Mouse (Mus musculus): ENCODE results near the gene Rtl10. TPM values are rescaled to one million over a fixed set of nuclear protein-coding genes. Genes with fewer than 3 reads are reported as not detected.

Rtl10 gene
- polyA plus RNA-seq, 1 experiment from 2014 or later = 3.4 TPM

DNA sequence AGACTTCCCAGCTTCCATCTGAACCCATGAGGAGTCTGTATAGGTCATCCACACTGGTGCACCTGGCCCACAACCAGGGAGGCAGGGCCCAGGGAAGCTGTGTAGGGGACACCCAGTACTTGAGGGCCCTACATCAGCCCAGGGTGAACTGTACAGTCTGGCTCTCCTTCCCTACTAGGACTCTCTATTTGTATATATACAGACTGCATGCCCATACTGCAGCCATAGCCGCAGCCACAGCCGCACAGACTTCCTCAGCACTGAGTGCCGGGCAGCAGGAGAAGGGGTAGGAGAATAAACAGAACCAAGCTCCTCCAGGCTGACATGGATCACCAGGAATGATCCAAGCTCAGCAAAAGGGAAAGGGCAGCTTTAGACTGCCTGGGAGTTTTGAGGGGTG is 37.9 kb upstream of the Rtl10 start:
- H3K4me1 ChIP-seq (ENCODE audit: control insufficient read depth, insufficient read depth, low read length) = peaks cover 17% of the 10 kb centered on the region
- no peak overlapping the region for H3K9ac ChIP-seq (replicated peaks; ENCODE audit: low read depth, low read length)
- WGBS = 89% methylated on average over 3 of the region's 3 CpGs
- ATAC-seq (ENCODE audit: low read depth) = no peak
- no peaks in the 10 kb centered on the region for H3K27me3 ChIP-seq (ENCODE audit: control insufficient read depth, insufficient read depth, low read length)
- no peak overlapping the region for H3K4me3 ChIP-seq (ENCODE audit: low read depth, low read length)
- no peak overlapping the region for H3K27ac ChIP-seq (ENCODE audit: low read depth, low read length)
- H3K36me3 ChIP-seq (ENCODE audit: control insufficient read depth, insufficient read depth, low read length) = no peaks in the 10 kb centered on the region
- H3K9me3 ChIP-seq (ENCODE audit: control insufficient read depth, low read length) = no peaks in the 10 kb centered on the region
- no peak overlapping the region for H3K4me2 ChIP-seq (ENCODE audit: low read depth, low read length)

DNA sequence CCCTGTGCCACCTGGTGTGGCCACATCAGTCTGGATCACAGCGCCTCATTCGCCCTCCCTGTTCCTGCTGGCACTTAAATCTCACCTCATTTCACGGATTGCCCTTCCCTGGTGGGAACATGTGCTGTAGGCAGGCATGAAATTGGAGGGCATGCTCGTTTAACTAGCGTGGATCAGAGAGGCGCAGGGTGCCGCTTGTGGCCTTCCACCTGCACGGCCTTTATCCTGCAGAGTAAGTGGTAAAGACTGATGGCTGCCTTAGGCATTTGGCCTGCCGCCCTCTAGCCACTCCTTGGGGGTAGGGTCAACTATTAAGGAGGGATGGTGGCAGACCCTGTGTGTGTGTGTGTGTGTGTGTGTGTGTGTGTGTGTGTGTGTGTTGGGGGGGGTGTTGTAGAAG is 36.7 kb upstream of the Rtl10 start:
- H3K4me1 ChIP-seq (ENCODE audit: control insufficient read depth, insufficient read depth, low read length) = peaks cover 17% of the 10 kb centered on the region
- H3K9me3 ChIP-seq (ENCODE audit: control insufficient read depth, low read length) = no peaks in the 10 kb centered on the region
- 39% methylated on average over 9 of the region's 9 CpGs for WGBS
- no peak for ATAC-seq (ENCODE audit: low read depth)
- H3K4me2 ChIP-seq (ENCODE audit: low read depth, low read length) = no peak overlapping the region
- H3K27me3 ChIP-seq (ENCODE audit: control insufficient read depth, insufficient read depth, low read length) = no peaks in the 10 kb centered on the region
- H3K4me3 ChIP-seq (ENCODE audit: low read depth, low read length) = no peak overlapping the region
- H3K27ac ChIP-seq (ENCODE audit: low read depth, low read length) = no peak overlapping the region
- H3K9ac ChIP-seq (replicated peaks; ENCODE audit: low read depth, low read length) = no peak overlapping the region
- no peaks in the 10 kb centered on the region for H3K36me3 ChIP-seq (ENCODE audit: control insufficient read depth, insufficient read depth, low read length)

DNA sequence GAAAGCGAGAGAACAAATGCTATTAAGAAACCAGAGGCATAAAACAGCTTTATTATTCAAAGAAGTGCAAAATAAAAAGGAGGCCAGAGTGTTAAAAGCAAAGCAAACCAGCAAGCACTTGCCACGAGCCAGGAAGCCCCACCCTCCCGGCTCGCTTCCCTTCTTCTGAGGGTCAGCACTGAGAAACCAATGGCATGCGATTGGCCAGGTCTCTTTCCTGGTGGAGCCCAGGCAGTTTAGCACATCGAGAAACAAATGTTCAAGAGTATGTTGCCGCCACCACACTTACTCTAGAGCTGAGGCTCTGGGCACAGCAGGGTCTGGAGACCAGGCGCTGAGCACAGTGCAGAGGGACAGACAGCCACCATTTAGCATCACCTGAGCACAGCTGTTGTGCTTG is 36.1 kb upstream of the Rtl10 start:
- Histone ChIP-seq H3K36me3 (ENCODE audit: control insufficient read depth, insufficient read depth, low read length) (no peaks in the 10 kb centered on the region), H3K4me3 (ENCODE audit: low read depth, low read length) (no peak overlapping the region), H3K9me3 (ENCODE audit: control insufficient read depth, low read length) (no peaks in the 10 kb centered on the region), H3K9ac (replicated peaks; ENCODE audit: low read depth, low read length) (no peak overlapping the region), H3K4me2 (ENCODE audit: low read depth, low read length) (no peak overlapping the region), H3K27me3 (ENCODE audit: control insufficient read depth, insufficient read depth, low read length) (no peaks in the 10 kb centered on the region), H3K27ac (ENCODE audit: low read depth, low read length) (no peak overlapping the region), H3K4me1 (ENCODE audit: control insufficient read depth, insufficient read depth, low read length) (peaks cover 17% of the 10 kb centered on the region)
- 50% methylated on average over 8 of the region's 8 CpGs for WGBS
- no peak for ATAC-seq (ENCODE audit: low read depth)

DNA sequence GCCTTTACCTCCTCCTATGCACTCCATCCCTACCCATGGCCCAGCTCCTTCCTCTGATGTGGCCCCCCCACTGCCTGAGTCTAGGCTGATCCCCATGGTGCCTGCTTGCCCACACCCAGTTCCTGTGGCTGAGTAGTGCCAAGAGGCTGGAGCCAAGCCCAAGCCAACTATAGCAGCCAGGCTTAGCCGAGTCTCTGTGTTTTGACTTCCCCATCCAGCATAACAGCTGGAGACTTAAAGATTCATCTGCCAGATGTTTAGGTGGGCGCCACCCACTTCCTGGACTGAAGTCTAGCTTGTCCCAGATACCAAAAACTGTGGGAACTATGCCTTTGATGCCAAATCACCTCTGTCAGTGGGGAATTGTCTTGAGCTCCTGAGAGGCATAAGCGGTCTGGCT is 34.4 kb upstream of the Rtl10 start:
- H3K36me3 ChIP-seq (ENCODE audit: control insufficient read depth, insufficient read depth, low read length) = peaks cover 3% of the 10 kb centered on the region; the same call in 1 of the 2 replicates
- no peak overlapping the region for H3K4me2 ChIP-seq (ENCODE audit: low read depth, low read length)
- no peak overlapping the region for H3K9ac ChIP-seq (replicated peaks; ENCODE audit: low read depth, low read length)
- no peak overlapping the region for H3K27ac ChIP-seq (ENCODE audit: low read depth, low read length)
- H3K9me3 ChIP-seq (ENCODE audit: control insufficient read depth, low read length) = no peaks in the 10 kb centered on the region
- 74% methylated on average over 3 of the region's 3 CpGs for WGBS
- no peaks in the 10 kb centered on the region for H3K27me3 ChIP-seq (ENCODE audit: control insufficient read depth, insufficient read depth, low read length)
- ATAC-seq (ENCODE audit: low read depth) = no peak
- peaks cover 11% of the 10 kb centered on the region for H3K4me1 ChIP-seq (ENCODE audit: control insufficient read depth, insufficient read depth, low read length)
- H3K4me3 ChIP-seq (ENCODE audit: low read depth, low read length) = no peak overlapping the region

DNA sequence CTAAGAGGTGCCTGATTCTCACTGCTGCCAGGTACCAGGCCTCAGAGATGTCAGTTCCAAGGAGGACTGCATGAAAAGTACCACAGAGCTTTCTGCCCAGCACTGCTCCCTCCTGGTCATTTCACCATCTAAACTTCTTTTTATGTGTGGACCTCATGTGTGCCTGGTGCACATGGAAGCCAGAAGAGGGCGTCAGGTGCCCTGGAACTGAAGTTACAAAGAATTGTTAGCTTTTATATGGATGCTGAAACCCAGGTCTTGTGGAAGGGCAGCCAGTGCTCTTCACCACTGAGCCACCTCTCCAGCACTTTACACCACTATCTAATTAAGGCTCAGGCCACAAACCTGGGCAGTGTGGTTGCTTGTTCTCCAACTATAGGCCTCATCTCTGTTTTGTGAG is 27.9 kb upstream of the Rtl10 start:
- H3K4me2 ChIP-seq (ENCODE audit: low read depth, low read length) = no peak overlapping the region
- no peak overlapping the region for H3K4me3 ChIP-seq (ENCODE audit: low read depth, low read length)
- H3K27ac ChIP-seq (ENCODE audit: low read depth, low read length) = no peak overlapping the region
- H3K9ac ChIP-seq (replicated peaks; ENCODE audit: low read depth, low read length) = no peak overlapping the region
- 47% methylated on average over 1 of the region's 1 CpGs for WGBS
- no peaks in the 10 kb centered on the region for H3K9me3 ChIP-seq (ENCODE audit: control insufficient read depth, low read length)
- no peaks in the 10 kb centered on the region for H3K4me1 ChIP-seq (ENCODE audit: control insufficient read depth, insufficient read depth, low read length)
- peaks cover 3% of the 10 kb centered on the region; the same call in 1 of the 2 replicates for H3K36me3 ChIP-seq (ENCODE audit: control insufficient read depth, insufficient read depth, low read length)
- no peaks in the 10 kb centered on the region for H3K27me3 ChIP-seq (ENCODE audit: control insufficient read depth, insufficient read depth, low read length)
- ATAC-seq (ENCODE audit: low read depth) = no peak

DNA sequence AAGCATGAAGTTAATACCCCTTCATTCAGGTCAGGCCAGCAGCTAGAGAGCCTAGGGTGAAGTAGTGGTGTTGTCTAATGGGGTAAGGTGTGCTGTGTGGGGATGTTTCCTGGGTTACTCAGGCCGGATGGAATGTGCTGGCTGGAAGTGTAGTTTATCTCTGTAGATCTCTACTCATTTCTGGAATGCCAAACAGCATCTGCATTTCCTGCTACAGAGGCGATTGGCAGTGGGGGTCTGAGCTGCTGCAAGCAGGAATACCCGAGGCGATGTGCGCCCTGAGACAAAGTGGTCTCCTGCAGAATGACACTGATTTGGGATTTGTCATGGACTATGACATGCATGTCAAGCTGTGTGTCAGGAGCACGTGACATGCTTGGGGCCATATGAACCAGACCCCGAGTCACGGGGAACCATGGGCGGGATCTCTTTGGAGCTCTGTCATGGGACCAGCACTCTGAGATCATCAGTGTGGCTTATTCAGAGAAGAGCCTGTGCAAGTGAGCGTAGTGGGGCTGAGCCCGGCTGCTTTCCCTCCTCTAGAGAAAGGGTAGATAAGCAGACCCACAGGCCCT is 27.2 kb upstream of the Rtl10 start:
- Histone ChIP-seq H3K36me3 (ENCODE audit: control insufficient read depth, insufficient read depth, low read length) (peaks cover 3% of the 10 kb centered on the region; the same call in 1 of the 2 replicates), H3K9ac (replicated peaks; ENCODE audit: low read depth, low read length) (no peak overlapping the region), H3K4me3 (ENCODE audit: low read depth, low read length) (no peak overlapping the region), H3K9me3 (ENCODE audit: control insufficient read depth, low read length) (no peaks in the 10 kb centered on the region), H3K4me1 (ENCODE audit: control insufficient read depth, insufficient read depth, low read length) (no peaks in the 10 kb centered on the region), H3K4me2 (ENCODE audit: low read depth, low read length) (no peak overlapping the region), H3K27me3 (ENCODE audit: control insufficient read depth, insufficient read depth, low read length) (no peaks in the 10 kb centered on the region), H3K27ac (ENCODE audit: low read depth, low read length) (no peak overlapping the region)
- 90% methylated on average over 11 of the region's 11 CpGs for WGBS
- ATAC-seq (ENCODE audit: low read depth) = no peak

DNA sequence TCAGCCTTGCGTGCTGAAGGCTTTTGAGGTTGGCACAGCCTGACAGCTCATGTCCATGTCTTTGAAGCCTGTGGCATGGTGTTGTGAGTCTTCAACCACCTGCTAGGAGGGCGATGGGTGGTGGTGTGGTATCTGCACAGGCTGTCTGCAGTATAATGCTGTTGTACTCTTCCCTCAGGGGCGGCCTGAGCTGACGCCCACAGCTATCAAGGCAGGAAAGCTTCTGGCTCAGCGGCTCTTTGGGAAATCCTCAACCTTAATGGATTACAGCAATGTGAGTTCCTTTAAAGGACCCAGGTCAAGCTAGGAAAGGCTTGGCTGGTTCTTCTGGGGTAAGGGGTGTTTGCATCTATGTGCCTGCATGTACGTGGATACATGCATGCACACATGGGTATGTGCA is 26.7 kb upstream of the Rtl10 start:
- no peak overlapping the region for H3K4me2 ChIP-seq (ENCODE audit: low read depth, low read length)
- no peaks in the 10 kb centered on the region for H3K27me3 ChIP-seq (ENCODE audit: control insufficient read depth, insufficient read depth, low read length)
- H3K4me3 ChIP-seq (ENCODE audit: low read depth, low read length) = no peak overlapping the region
- H3K27ac ChIP-seq (ENCODE audit: low read depth, low read length) = no peak overlapping the region
- no peaks in the 10 kb centered on the region for H3K4me1 ChIP-seq (ENCODE audit: control insufficient read depth, insufficient read depth, low read length)
- peaks cover 3% of the 10 kb centered on the region; the same call in 1 of the 2 replicates for H3K36me3 ChIP-seq (ENCODE audit: control insufficient read depth, insufficient read depth, low read length)
- no peak for ATAC-seq (ENCODE audit: low read depth)
- 87% methylated on average over 6 of the region's 6 CpGs for WGBS
- no peak overlapping the region for H3K9ac ChIP-seq (replicated peaks; ENCODE audit: low read depth, low read length)
- no peaks in the 10 kb centered on the region for H3K9me3 ChIP-seq (ENCODE audit: control insufficient read depth, low read length)

DNA sequence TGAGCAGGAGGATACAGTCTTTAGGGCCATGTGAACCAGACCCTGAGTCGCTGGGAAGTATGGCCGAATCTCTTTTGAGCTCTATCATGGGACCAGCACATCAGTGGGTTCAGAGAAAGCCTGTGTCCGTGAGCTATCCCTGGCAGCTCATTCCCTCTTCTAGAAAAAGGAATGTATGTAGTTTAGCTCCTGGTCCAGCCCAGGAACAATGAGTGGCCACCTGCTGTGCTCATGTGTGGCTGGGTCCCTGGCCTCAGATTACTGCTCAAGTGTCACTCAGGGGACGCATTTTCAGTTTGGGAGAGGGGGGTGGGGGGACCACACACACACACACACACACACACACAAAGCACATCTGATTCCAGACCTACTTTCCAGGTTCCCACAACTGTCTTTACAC is 26.3 kb upstream of the Rtl10 start:
- Histone ChIP-seq H3K36me3 (ENCODE audit: control insufficient read depth, insufficient read depth, low read length) (peaks cover 3% of the 10 kb centered on the region; the same call in 1 of the 2 replicates), H3K9me3 (ENCODE audit: control insufficient read depth, low read length) (no peaks in the 10 kb centered on the region), H3K27me3 (ENCODE audit: control insufficient read depth, insufficient read depth, low read length) (no peaks in the 10 kb centered on the region), H3K9ac (replicated peaks; ENCODE audit: low read depth, low read length) (no peak overlapping the region), H3K4me3 (ENCODE audit: low read depth, low read length) (no peak overlapping the region), H3K4me2 (ENCODE audit: low read depth, low read length) (no peak overlapping the region), H3K27ac (ENCODE audit: low read depth, low read length) (no peak overlapping the region), H3K4me1 (ENCODE audit: control insufficient read depth, insufficient read depth, low read length) (no peaks in the 10 kb centered on the region)
- WGBS = 60% methylated on average over 4 of the region's 4 CpGs
- no peak for ATAC-seq (ENCODE audit: low read depth)

DNA sequence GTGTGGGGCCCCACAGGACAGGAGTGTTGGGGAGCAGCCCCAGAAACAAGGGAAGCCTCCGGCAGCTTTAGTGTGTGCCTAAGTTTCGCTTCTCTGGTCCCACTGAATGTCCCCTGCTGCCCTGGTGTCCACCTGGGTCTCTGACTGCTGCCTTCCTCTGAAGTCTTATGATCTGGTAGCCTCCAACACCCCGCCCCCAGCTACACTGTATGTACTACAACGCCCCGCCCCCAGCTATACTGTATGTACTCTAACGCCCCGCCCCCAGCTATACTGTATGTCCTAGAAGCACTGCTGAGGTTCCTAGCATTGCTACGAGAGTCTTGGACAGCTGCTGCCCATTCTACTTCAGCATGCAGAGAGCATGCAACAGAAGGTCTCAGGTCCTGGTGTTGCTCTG is 25.7 kb upstream of the Rtl10 start:
- peaks cover 3% of the 10 kb centered on the region; the same call in 1 of the 2 replicates for H3K36me3 ChIP-seq (ENCODE audit: control insufficient read depth, insufficient read depth, low read length)
- no peak for ATAC-seq (ENCODE audit: low read depth)

More for the DNA sequence above, 25.7 kb upstream of the Rtl10 start:
- Histone ChIP-seq H3K27me3 (ENCODE audit: control insufficient read depth, insufficient read depth, low read length) (no peaks in the 10 kb centered on the region), H3K27ac (ENCODE audit: low read depth, low read length) (no peak overlapping the region), H3K9me3 (ENCODE audit: control insufficient read depth, low read length) (no peaks in the 10 kb centered on the region), H3K9ac (replicated peaks; ENCODE audit: low read depth, low read length) (no peak overlapping the region), H3K4me3 (ENCODE audit: low read depth, low read length) (no peak overlapping the region), H3K4me1 (ENCODE audit: control insufficient read depth, insufficient read depth, low read length) (no peaks in the 10 kb centered on the region), H3K4me2 (ENCODE audit: low read depth, low read length) (no peak overlapping the region)
- 94% methylated on average over 8 of the region's 8 CpGs for WGBS
